Mouse (Mus musculus) C2C12 (cell line): Measurements from ENCODE around the gene Nfia.

Experiments used
- CTCF ChIP-seq: IDR thresholded peaks from one replicate; pipeline ENCODE4 v1.5.1; 2011; ENCODE audit not compliant: control insufficient read depth, insufficient read depth, insufficient read length
- MAX ChIP-seq: IDR thresholded peaks from one replicate; pipeline ENCODE4 v1.6.1; 2011; ENCODE audit warnings: mild to moderate bottlenecking, control low read depth
- USF1 ChIP-seq: IDR thresholded peaks from one replicate; pipeline ENCODE4 v1.6.1; 2011; ENCODE audit warnings: low read depth, mild to moderate bottlenecking, control low read depth, moderate library complexity

GRCm38 (mm10) chr4:97809582-97810295 is 37.2 kb downstream of the Nfia start:
- TF ChIP-seq CTCF (no peak), MAX (no peak), USF1 (no peak)
